8 mouse cellular contexts compared by ENCODE assay signal in genomic region chr14:40955146-40955545, GRCm38 (mm10). TPM values are rescaled to one million over a fixed set of nuclear protein-coding genes. Genes with fewer than 3 reads are reported as not detected.
DNase-seq lines count a peak whose midpoint lies in the region; ATAC-seq and TF ChIP-seq lines count a peak whose summit lies in the region.

No protein-coding gene starts in this region.

- intact Hi-C loops in left cerebral cortex, postnatal 25 days (cut with DNase I): loop anchor here (5.0 kb wide), 1 partner anchor 648 kb away; no protein-coding TSS in a partner anchor

- DNase-seq in kidney, adult 2 months: peak; percentile 48
- no peak for DNase-seq in kidney, postnatal 10 days
- no peak for DNase-seq in gastrocnemius, adult 18-20 months (ENCODE audit: low spot score)
- DNase-seq in adrenal gland, postnatal 10 days: no peak
- DNase-seq in left cerebral cortex, postnatal 25 days (ENCODE audit: low spot score in 2 of 2): no peak

- no peak for ATAC-seq in hindbrain, embryonic 13.5 days (ENCODE audit: low FRiP score)
- no peak for ATAC-seq in midbrain, embryonic 15.5 days (replicated peaks)

- no peaks in the 10 kb centered on the region for H3K27me3 ChIP-seq in kidney, adult 2 months (replicated peaks; ENCODE audit: control insufficient read depth, insufficient read depth, low read length)
- no peaks in the 10 kb centered on the region for H3K27me3 ChIP-seq in hindbrain, embryonic 13.5 days
- H3K27me3 ChIP-seq in midbrain, embryonic 15.5 days (replicated peaks): no peaks in the 10 kb centered on the region

- H3K27ac ChIP-seq in kidney, adult 2 months (ENCODE audit: insufficient read depth, low read depth, low read length): peak overlapping the region; percentile 36
- peak overlapping the region; percentile 92 for H3K27ac ChIP-seq in cortical plate, adult 2 months (ENCODE audit: insufficient read depth, low read length)
- peak overlapping the region; percentile 99 for H3K27ac ChIP-seq in hindbrain, embryonic 13.5 days
- peak overlapping the region; percentile 94 for H3K27ac ChIP-seq in midbrain, embryonic 15.5 days

- H3K4me2 ChIP-seq in hindbrain, embryonic 13.5 days: peak overlapping the region; percentile 46; the same call in 1 of the 2 replicates
- H3K4me2 ChIP-seq in midbrain, embryonic 15.5 days: no peak overlapping the region

- H3K36me3 ChIP-seq in kidney, adult 2 months (ENCODE audit: control insufficient read depth, insufficient read depth, low read length): no peaks in the 10 kb centered on the region
- no peaks in the 10 kb centered on the region for H3K36me3 ChIP-seq in hindbrain, embryonic 13.5 days
- no peaks in the 10 kb centered on the region for H3K36me3 ChIP-seq in midbrain, embryonic 15.5 days (replicated peaks)

- no peak overlapping the region for H3K4me3 ChIP-seq in kidney, adult 2 months (ENCODE audit: insufficient read depth, low read depth, low read length)
- no peak overlapping the region for H3K4me3 ChIP-seq in cortical plate, adult 2 months (ENCODE audit: insufficient read depth, low read length)
- no peak overlapping the region for H3K4me3 ChIP-seq in hindbrain, embryonic 13.5 days
- no peak overlapping the region for H3K4me3 ChIP-seq in midbrain, embryonic 15.5 days

- 62% methylated on average over 1 of the region's 1 CpGs for WGBS in kidney, adult 2 months
- 55% methylated on average over 1 of the region's 1 CpGs for WGBS in hindbrain, embryonic 13.5 days
- WGBS in midbrain, embryonic 15.5 days: 55% methylated on average over 1 of the region's 1 CpGs

- no peak for TF ChIP-seq CTCF in kidney, adult 2 months (conservative IDR thresholded peaks at IDR 0.05; ENCODE audit: insufficient read depth, insufficient read length, low read depth, low read length)
- no peak for TF ChIP-seq CTCF in cortical plate, adult 2 months (IDR thresholded peaks at IDR 0.05; ENCODE audit: extremely low read depth, insufficient read depth, low read length)

- H3K9me3 ChIP-seq in hindbrain, embryonic 13.5 days: no peaks in the 10 kb centered on the region
- H3K9me3 ChIP-seq in midbrain, embryonic 15.5 days: no peaks in the 10 kb centered on the region

- TF ChIP-seq POLR2A in kidney, adult 2 months (IDR thresholded peaks at IDR 0.05; ENCODE audit: low read depth, low read length): no peak
- no peak for TF ChIP-seq POLR2A in cortical plate, adult 2 months (IDR thresholded peaks at IDR 0.05; ENCODE audit: extremely low read depth, insufficient read depth, low read length)

- H3K4me1 ChIP-seq in kidney, adult 2 months (ENCODE audit: control insufficient read depth, insufficient read depth, low read length): peaks cover 48% of the 10 kb centered on the region
- H3K4me1 ChIP-seq in cortical plate, adult 2 months (ENCODE audit: control insufficient read depth, insufficient read depth, low read length): peaks cover 32% of the 10 kb centered on the region
- peaks cover 88% of the 10 kb centered on the region for H3K4me1 ChIP-seq in hindbrain, embryonic 13.5 days (replicated peaks)
- H3K4me1 ChIP-seq in midbrain, embryonic 15.5 days: peaks cover 73% of the 10 kb centered on the region

- H3K9ac ChIP-seq in hindbrain, embryonic 13.5 days: 0 out of 2 replicates have a peak overlapping the region, but pooled peaks have one; percentile 71
- H3K9ac ChIP-seq in midbrain, embryonic 15.5 days: no peak overlapping the region

RNA-seq across cellular contexts. Expression of gene Tspan14, which starts 11.5 kb away (rescaled TPM):
- polyA plus RNA-seq in kidney, adult 2 months (2012; rRNA removed): 119 and 121 TPM in 2 replicates
- polyA plus RNA-seq in cortical plate, adult 2 months (2012; rRNA removed): 60.9 and 61.0 TPM in 2 replicates
- polyA plus RNA-seq in hindbrain, embryonic 13.5 days (2015; fragmentation: Nextera tagmentation; extraction: Ambion mirVana): 76.4 and 77.0 TPM in 2 replicates
- 68.9 and 75.2 TPM in 2 replicates for polyA plus RNA-seq in midbrain, embryonic 15.5 days (2015; fragmentation: Nextera tagmentation; extraction: Ambion mirVana)
- 10 to 100 TPM; 10.6 to 13.1 TPM for total RNA-seq in gastrocnemius, adult 18-20 months (2021)
- total RNA-seq in adrenal gland, postnatal 10 days (2021): 10 to 100 TPM; 50.0 to 53.8 TPM
- 10 to 100 TPM; 58.1 to 61.8 TPM for total RNA-seq in left cerebral cortex, postnatal 25 days (2021)

RNA-seq across cellular contexts. Expression of gene Fam213a, which starts 58.4 kb away (rescaled TPM):
- 68.2 and 80.8 TPM in 2 replicates for polyA plus RNA-seq in kidney, adult 2 months (2012; rRNA removed)
- 123 and 125 TPM in 2 replicates for polyA plus RNA-seq in cortical plate, adult 2 months (2012; rRNA removed)
- 78.5 and 81.6 TPM in 2 replicates for polyA plus RNA-seq in hindbrain, embryonic 13.5 days (2015; fragmentation: Nextera tagmentation; extraction: Ambion mirVana)
- polyA plus RNA-seq in midbrain, embryonic 15.5 days (2015; fragmentation: Nextera tagmentation; extraction: Ambion mirVana): 85.6 and 88.5 TPM in 2 replicates
- total RNA-seq in gastrocnemius, adult 18-20 months (2021): 10 to 100 TPM; 31.6 to 31.9 TPM
- total RNA-seq in adrenal gland, postnatal 10 days (2021): 100 to 1,000 TPM; 230 to 232 TPM
- 100 to 1,000 TPM; 115 to 120 TPM for total RNA-seq in left cerebral cortex, postnatal 25 days (2021)

Comparison
In these comparisons a context has a peak if more than half of its experiments do, and no peak if none do; other contexts are left out.
1. H3K27ac ChIP-seq: peak in every context shown above with its lines; median percentile 99 in hindbrain, embryonic 13.5 days; 94 in midbrain, embryonic 15.5 days; 92 in cortical plate, adult 2 months; 36 in kidney, adult 2 months.